Mouse (Mus musculus): ENCODE measurements around the gene Prkn. TPM values are rescaled to one million over a fixed set of nuclear protein-coding genes. Genes with fewer than 3 reads are reported as not detected.

The Prkn gene
- total and polyA plus RNA-seq, 3 experiments, result 0.86 to 5.7 (median 2.3) TPM

GRCm38 (mm10) chr17:11538826-11539225 lies 698.6 kb downstream of the Prkn start:
- H3K4me3 ChIP-seq (ENCODE audit: low read depth, low read length), result no peak overlapping the region
- TF ChIP-seq GATA2 (IDR thresholded peaks at IDR 0.05; ENCODE audit: borderline replicate concordance, low read depth, low read length) (no peak), CTCF (IDR thresholded peaks at IDR 0.05; ENCODE audit: low read depth, low read length) (no peak)
- no peaks in the 10 kb centered on the region for H3K36me3 ChIP-seq (replicated peaks)
- no peaks in the 10 kb centered on the region for H3K4me1 ChIP-seq (ENCODE audit: insufficient read depth, low read depth, low read length)
- no peaks in the 10 kb centered on the region for H3K9me3 ChIP-seq (replicated peaks)
- DNase-seq (ENCODE audit: low spot score) (no peak), ATAC-seq (ENCODE audit: extremely low read depth, insufficient number of reproducible peaks, low FRiP score, poor library complexity, severe bottlenecking) (no peak)
- H3K27me3 ChIP-seq (ENCODE audit: insufficient read depth, low read length), result no peaks in the 10 kb centered on the region

- no peak for DNase-seq (ENCODE audit: low spot score)
- TF ChIP-seq CTCF (IDR thresholded peaks at IDR 0.05; ENCODE audit: low read depth, low read length), result no peak
- no peak for TF ChIP-seq GATA1 (IDR thresholded peaks at IDR 0.05; ENCODE audit: borderline replicate concordance, low read length)
- TF ChIP-seq GATA2 (IDR thresholded peaks at IDR 0.05; ENCODE audit: borderline replicate concordance, low read depth, low read length), result no peak
- no peak for TF ChIP-seq TAL1 (conservative IDR thresholded peaks at IDR 0.05; ENCODE audit: low read depth, low read length)
- no peak for TF ChIP-seq POLR2AphosphoS5 (IDR thresholded peaks at IDR 0.05; ENCODE audit: insufficient replicate concordance, low read depth, low read length)
- H3K9me3 ChIP-seq (replicated peaks), result no peaks in the 10 kb centered on the region
- no peak for ATAC-seq (ENCODE audit: extremely low read depth, insufficient number of reproducible peaks, low FRiP score, poor library complexity, severe bottlenecking)
- H3K4me1 ChIP-seq (ENCODE audit: insufficient read depth, low read depth, low read length), result no peaks in the 10 kb centered on the region
- no peaks in the 10 kb centered on the region for H3K27me3 ChIP-seq (ENCODE audit: insufficient read depth, low read length)
- H3K36me3 ChIP-seq (replicated peaks), result no peaks in the 10 kb centered on the region
- H3K4me3 ChIP-seq (ENCODE audit: low read depth, low read length), result no peak overlapping the region
These were observed 701.9 kb downstream of the Prkn start for GRCm38 (mm10) chr17:11541928-11542623.

GRCm38 (mm10) chr17:11550562-11550961 lies 710.4 kb downstream of the Prkn start:
- Histone ChIP-seq H3K9me3 (replicated peaks) (no peaks in the 10 kb centered on the region), H3K36me3 (replicated peaks) (no peaks in the 10 kb centered on the region), H3K4me1 (ENCODE audit: insufficient read depth, low read depth, low read length) (no peaks in the 10 kb centered on the region), H3K27me3 (ENCODE audit: insufficient read depth, low read length) (no peaks in the 10 kb centered on the region), H3K4me3 (ENCODE audit: low read depth, low read length) (no peak overlapping the region)
- ATAC-seq (ENCODE audit: extremely low read depth, insufficient number of reproducible peaks, low FRiP score, poor library complexity, severe bottlenecking) (no peak), DNase-seq (ENCODE audit: low spot score) (no peak)
- TF ChIP-seq POLR2AphosphoS5 (IDR thresholded peaks at IDR 0.05; ENCODE audit: insufficient replicate concordance, low read depth, low read length) (no peak), CTCF (IDR thresholded peaks at IDR 0.05; ENCODE audit: low read depth, low read length) (no peak), TAL1 (conservative IDR thresholded peaks at IDR 0.05; ENCODE audit: low read depth, low read length) (no peak), GATA1 (IDR thresholded peaks at IDR 0.05; ENCODE audit: borderline replicate concordance, low read length) (no peak), GATA2 (IDR thresholded peaks at IDR 0.05; ENCODE audit: borderline replicate concordance, low read depth, low read length) (no peak)

- no peaks in the 10 kb centered on the region for H3K36me3 ChIP-seq (replicated peaks)
- DNase-seq (ENCODE audit: low spot score) (no peak), ATAC-seq (ENCODE audit: extremely low read depth, insufficient number of reproducible peaks, low FRiP score, poor library complexity, severe bottlenecking) (no peak)
- no peak for TF ChIP-seq GATA1 (IDR thresholded peaks at IDR 0.05; ENCODE audit: borderline replicate concordance, low read length)
- TF ChIP-seq POLR2AphosphoS5 (IDR thresholded peaks at IDR 0.05; ENCODE audit: insufficient replicate concordance, low read depth, low read length), result no peak
- TF ChIP-seq GATA2 (IDR thresholded peaks at IDR 0.05; ENCODE audit: borderline replicate concordance, low read depth, low read length), result no peak
- no peak for TF ChIP-seq TAL1 (conservative IDR thresholded peaks at IDR 0.05; ENCODE audit: low read depth, low read length)
- TF ChIP-seq CTCF (IDR thresholded peaks at IDR 0.05; ENCODE audit: low read depth, low read length), result no peak
- H3K27me3 ChIP-seq (ENCODE audit: insufficient read depth, low read length), result no peaks in the 10 kb centered on the region
- no peak overlapping the region for H3K4me3 ChIP-seq (ENCODE audit: low read depth, low read length)
- H3K9me3 ChIP-seq (replicated peaks), result no peaks in the 10 kb centered on the region
- H3K4me1 ChIP-seq (ENCODE audit: insufficient read depth, low read depth, low read length), result no peaks in the 10 kb centered on the region
These were observed 725.5 kb downstream of the Prkn start for GRCm38 (mm10) chr17:11565681-11566080.

- TF ChIP-seq TAL1 (conservative IDR thresholded peaks at IDR 0.05; ENCODE audit: low read depth, low read length) (no peak), POLR2AphosphoS5 (IDR thresholded peaks at IDR 0.05; ENCODE audit: insufficient replicate concordance, low read depth, low read length) (no peak), GATA2 (IDR thresholded peaks at IDR 0.05; ENCODE audit: borderline replicate concordance, low read depth, low read length) (no peak), GATA1 (IDR thresholded peaks at IDR 0.05; ENCODE audit: borderline replicate concordance, low read length) (no peak), CTCF (IDR thresholded peaks at IDR 0.05; ENCODE audit: low read depth, low read length) (no peak)
These were observed 730.2 kb downstream of the Prkn start for GRCm38 (mm10) chr17:11570392-11570791.

GRCm38 (mm10) chr17:11573666-11574065 lies 733.5 kb downstream of the Prkn start:
- Histone ChIP-seq H3K9me3 (replicated peaks) (no peaks in the 10 kb centered on the region), H3K4me3 (ENCODE audit: low read depth, low read length) (no peak overlapping the region), H3K4me1 (ENCODE audit: insufficient read depth, low read depth, low read length) (no peaks in the 10 kb centered on the region), H3K36me3 (replicated peaks) (no peaks in the 10 kb centered on the region), H3K27me3 (ENCODE audit: insufficient read depth, low read length) (peaks cover 2% of the 10 kb centered on the region; the same call in 1 of the 2 replicates)
- ATAC-seq (ENCODE audit: extremely low read depth, insufficient number of reproducible peaks, low FRiP score, poor library complexity, severe bottlenecking) (no peak), DNase-seq (ENCODE audit: low spot score) (no peak)
- TF ChIP-seq CTCF (IDR thresholded peaks at IDR 0.05; ENCODE audit: low read depth, low read length) (no peak), TAL1 (conservative IDR thresholded peaks at IDR 0.05; ENCODE audit: low read depth, low read length) (no peak), POLR2AphosphoS5 (IDR thresholded peaks at IDR 0.05; ENCODE audit: insufficient replicate concordance, low read depth, low read length) (no peak), GATA1 (IDR thresholded peaks at IDR 0.05; ENCODE audit: borderline replicate concordance, low read length) (no peak), GATA2 (IDR thresholded peaks at IDR 0.05; ENCODE audit: borderline replicate concordance, low read depth, low read length) (no peak)

More at GRCm38 (mm10) chr17:11570392-11570791, 730.2 kb downstream of the Prkn start:
- peaks cover 2% of the 10 kb centered on the region; the same call in 1 of the 2 replicates for H3K27me3 ChIP-seq (ENCODE audit: insufficient read depth, low read length)
- ATAC-seq (ENCODE audit: extremely low read depth, insufficient number of reproducible peaks, low FRiP score, poor library complexity, severe bottlenecking) (no peak), DNase-seq (ENCODE audit: low spot score) (no peak)
- no peaks in the 10 kb centered on the region for H3K9me3 ChIP-seq (replicated peaks)
- no peaks in the 10 kb centered on the region for H3K36me3 ChIP-seq (replicated peaks)
- H3K4me1 ChIP-seq (ENCODE audit: insufficient read depth, low read depth, low read length), result no peaks in the 10 kb centered on the region
- H3K4me3 ChIP-seq (ENCODE audit: low read depth, low read length), result no peak overlapping the region

Measured in G1E (cell line).